Mouse (Mus musculus) kidney, adult 2 months (tissue): ENCODE results near the gene Paics. TPM values are rescaled to one million over a fixed set of nuclear protein-coding genes. Genes with fewer than 3 reads are reported as not detected.

Experiments
- DNase-seq: peaks from one replicate; pipeline ENCODE4 v3.0.0; 2021
- H3K27ac ChIP-seq: fragments of 200-500 bp; 2 replicates; pipeline ENCODE4 v1.5.1; 2012; ENCODE audit warnings: low read depth, low read length, control low read depth, inconsistent platforms; ENCODE audit not compliant: insufficient read depth
- H3K27me3 ChIP-seq: fragments of 200-500 bp; replicated peaks from 2 replicates; pipeline ENCODE4 v1.6.1; 2012; ENCODE audit warnings: mild to moderate bottlenecking, moderate library complexity, low read length, inconsistent platforms; ENCODE audit not compliant: control insufficient read depth, insufficient read depth
- H3K36me3 ChIP-seq: fragments of 200-500 bp; 2 replicates; pipeline ENCODE4 v1.6.1; 2012; ENCODE audit warnings: mild to moderate bottlenecking, moderate library complexity, low read length, inconsistent platforms; ENCODE audit not compliant: control insufficient read depth, insufficient read depth
- H3K4me1 ChIP-seq: fragments of 200-500 bp; 2 replicates; pipeline ENCODE4 v1.6.1; 2011; ENCODE audit warnings: low read length; ENCODE audit not compliant: control insufficient read depth, insufficient read depth
- H3K4me3 ChIP-seq: fragments of 200-500 bp; 2 replicates; pipeline ENCODE4 v1.5.1; 2011; ENCODE audit warnings: mild to moderate bottlenecking, low read depth, low read length, control low read depth; ENCODE audit not compliant: insufficient read depth
- CTCF ChIP-seq: fragments of 200-500 bp; conservative IDR thresholded peaks from 2 replicates; pipeline ENCODE4 v1.5.1; 2011; ENCODE audit warnings: low read depth, mild to moderate bottlenecking, control low read depth, low read length, moderate library complexity, mixed read lengths; ENCODE audit not compliant: insufficient read depth, insufficient read length
- POLR2A ChIP-seq: fragments of 200-500 bp; IDR thresholded peaks from one replicate; pipeline ENCODE4 v1.6.1; 2011; ENCODE audit warnings: low read depth, low read length, control low read depth
- WGBS: fragments of 180-500 bp; shearing (Covaris S2); methylation state at CpG from one replicate; pipeline ENCODE4 v1.1.7; 2018; 5-methylcytosine and 5-hydroxymethylcytosine counted together
- polyA plus RNA-seq: library from polyadenylated mRNA; depleted of rRNA; stranded (reverse); fragments of >200 nt; gene quantifications from 2 replicates; pipeline ENCODE4 v1.2.3, GENCODE M21; 2012

The Paics gene
- polyA plus RNA-seq, 1 experiment: 170 TPM

DNA sequence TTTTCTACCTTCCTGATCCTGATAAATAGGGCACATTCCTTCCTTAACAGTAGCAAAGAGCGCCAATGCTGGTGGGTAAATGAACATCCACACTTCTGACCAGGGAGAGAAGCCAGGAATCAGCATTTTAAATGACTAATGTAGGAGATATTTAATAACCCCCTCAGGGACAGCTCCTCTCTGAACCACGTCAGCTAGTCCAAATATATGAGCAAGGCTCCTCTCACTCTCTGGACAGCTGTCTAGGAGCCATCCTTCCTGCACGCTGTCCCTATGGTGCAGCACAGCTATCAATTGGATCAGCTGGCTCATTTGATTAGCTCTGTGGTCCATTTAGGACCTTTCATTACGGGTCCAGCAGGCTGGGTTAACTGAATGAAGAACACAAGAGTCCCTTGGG, 28.3 kb upstream of the Paics start:
- H3K27ac ChIP-seq: peak overlapping the region; percentile 39; the same call in 1 of the 2 replicates
- H3K36me3 ChIP-seq: peaks cover 5% of the 10 kb centered on the region
- 69% methylated on average over 4 of the region's 4 CpGs for WGBS
- H3K4me1 ChIP-seq: peaks cover 17% of the 10 kb centered on the region
- H3K27me3 ChIP-seq: no peaks in the 10 kb centered on the region
- no peak overlapping the region for H3K4me3 ChIP-seq
- TF ChIP-seq CTCF (no peak), POLR2A (no peak)
- DNase-seq: no peak

DNA sequence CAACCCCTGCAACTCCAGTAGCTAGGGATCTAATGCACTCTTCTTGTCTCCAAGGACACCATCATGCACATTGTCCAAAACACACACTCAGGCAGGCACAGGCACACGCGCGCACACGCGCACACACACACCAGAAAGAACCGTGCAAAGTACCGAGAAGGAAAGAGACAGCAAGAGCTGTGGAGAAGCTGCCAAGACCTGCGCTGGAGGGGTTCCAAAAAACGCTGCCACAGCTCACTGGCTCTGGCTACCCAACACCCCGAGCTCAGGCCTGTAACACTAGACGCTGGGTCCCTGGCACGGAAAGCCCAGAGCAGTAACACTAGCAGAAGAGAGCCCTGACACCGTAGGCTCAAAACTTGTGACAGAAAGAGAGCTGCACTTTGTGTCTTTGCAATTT, 27.7 kb upstream of the Paics start:
- peak; percentile 96 for DNase-seq
- Histone ChIP-seq H3K4me1 (peaks cover 18% of the 10 kb centered on the region), H3K36me3 (peaks cover 3% of the 10 kb centered on the region), H3K4me3 (no peak overlapping the region), H3K27ac (peak overlapping the region; percentile 71), H3K27me3 (no peaks in the 10 kb centered on the region)
- TF ChIP-seq CTCF: no peak
- no peak for TF ChIP-seq POLR2A
- 28% methylated on average over 13 of the region's 13 CpGs for WGBS

DNA sequence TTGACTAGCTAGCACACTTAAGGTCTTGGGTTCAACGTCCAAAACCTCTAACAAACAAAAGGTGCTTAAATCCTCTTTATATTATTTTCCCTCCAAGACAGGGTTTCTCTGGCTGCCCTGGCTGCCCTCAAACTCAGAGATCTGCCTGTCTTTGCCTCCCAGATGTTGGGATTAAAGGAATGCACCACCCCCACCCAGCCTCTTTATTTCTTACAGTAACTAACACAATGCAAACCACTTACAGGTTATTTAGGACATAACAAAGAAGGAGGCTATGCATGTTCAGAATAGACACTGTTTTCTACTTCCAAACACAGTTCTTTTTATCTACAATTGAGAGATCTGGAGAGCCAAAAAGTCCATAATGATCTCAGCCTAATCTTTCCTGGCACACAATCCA, 26.8 kb upstream of the Paics start:
- H3K36me3 ChIP-seq: peaks cover 2% of the 10 kb centered on the region; the same call in 1 of the 2 replicates
- no peak for DNase-seq
- H3K4me1 ChIP-seq: peaks cover 23% of the 10 kb centered on the region
- no peak for TF ChIP-seq POLR2A
- no peak for TF ChIP-seq CTCF
- no peaks in the 10 kb centered on the region for H3K27me3 ChIP-seq
- H3K4me3 ChIP-seq: no peak overlapping the region
- peak overlapping the region; percentile 71 for H3K27ac ChIP-seq
- WGBS: 43% methylated on average over 1 of the region's 1 CpGs

DNA sequence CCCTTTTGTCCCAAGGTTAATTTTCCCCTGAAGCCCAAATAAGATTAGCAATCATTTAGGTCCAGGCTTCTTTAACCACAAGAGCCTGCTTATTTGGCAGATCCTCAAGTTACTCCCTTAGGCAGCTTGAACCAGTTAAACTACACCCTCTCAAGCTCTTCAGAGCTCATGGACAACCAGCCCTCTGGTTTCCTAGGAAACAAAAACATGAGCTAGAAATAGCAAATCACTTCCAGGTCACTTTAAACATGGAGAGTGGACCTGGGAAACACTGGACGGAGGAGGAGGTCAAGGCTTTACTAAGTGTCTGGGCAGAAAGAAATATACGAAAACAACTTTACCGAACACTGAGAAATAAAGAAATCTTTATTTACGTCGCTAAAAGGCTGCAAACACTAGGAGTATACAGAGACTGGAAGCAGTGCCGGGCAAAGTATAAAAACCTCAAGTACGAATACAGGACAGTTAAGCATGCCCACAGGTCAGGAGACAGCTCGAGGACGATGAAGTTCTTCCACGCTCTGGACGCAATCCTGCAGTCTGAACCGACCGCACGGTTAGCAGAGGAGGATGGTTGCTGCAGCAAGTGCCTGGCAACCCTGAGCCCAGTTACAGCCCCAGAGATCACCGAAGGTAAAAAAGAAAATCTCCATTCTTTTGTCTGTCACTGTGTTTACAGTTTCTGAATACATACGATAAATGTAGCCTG, 22.8 kb upstream of the Paics start:
- DNase-seq: peak; percentile 89
- no peaks in the 10 kb centered on the region for H3K27me3 ChIP-seq
- H3K27ac ChIP-seq: peak overlapping the region; percentile 87
- peak overlapping the region; percentile 43 for H3K4me3 ChIP-seq
- H3K36me3 ChIP-seq: no peaks in the 10 kb centered on the region
- TF ChIP-seq POLR2A: no peak
- no peak for TF ChIP-seq CTCF
- 25% methylated on average over 16 of the region's 16 CpGs for WGBS
- peaks cover 26% of the 10 kb centered on the region for H3K4me1 ChIP-seq

DNA sequence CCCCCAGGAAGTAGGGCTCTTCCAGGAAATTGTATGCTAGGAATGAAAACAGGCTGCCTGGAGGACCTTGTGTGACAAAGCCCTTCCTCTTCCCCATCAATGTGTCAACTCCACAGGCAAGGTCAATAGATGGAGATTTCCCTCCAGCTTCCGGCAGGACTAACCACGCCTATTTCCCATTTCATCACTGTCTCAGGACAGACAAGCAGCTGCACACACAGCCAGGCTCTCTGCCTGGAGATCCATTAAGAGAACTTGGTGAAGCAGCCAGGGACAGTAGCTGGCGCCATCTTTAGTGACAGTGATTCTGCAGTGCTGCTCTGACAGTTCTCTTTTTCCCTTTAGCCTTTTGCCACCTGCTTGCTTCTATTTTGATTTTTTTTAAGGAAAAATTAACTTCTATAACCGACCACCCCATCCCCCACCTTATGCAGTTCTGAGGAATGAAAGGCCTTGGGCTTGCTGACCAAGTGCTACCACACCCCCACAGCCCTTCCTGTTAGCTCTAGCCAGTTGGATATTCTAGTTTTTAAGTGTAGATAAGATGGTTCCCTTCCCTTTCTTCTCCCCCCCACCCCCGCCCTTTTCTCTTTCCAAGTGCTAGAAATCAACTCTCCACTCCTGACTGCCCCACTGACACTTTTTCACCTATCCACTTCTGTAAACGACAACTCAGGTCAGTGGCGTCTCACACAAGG, 21.8 kb upstream of the Paics start:
- Histone ChIP-seq H3K27ac (peak overlapping the region; percentile 74), H3K4me3 (no peak overlapping the region), H3K4me1 (peaks cover 19% of the 10 kb centered on the region), H3K27me3 (no peaks in the 10 kb centered on the region), H3K36me3 (no peaks in the 10 kb centered on the region)
- WGBS: 37% methylated on average over 7 of the region's 7 CpGs
- TF ChIP-seq CTCF: no peak
- no peak for TF ChIP-seq POLR2A
- peak; percentile 71 for DNase-seq

DNA sequence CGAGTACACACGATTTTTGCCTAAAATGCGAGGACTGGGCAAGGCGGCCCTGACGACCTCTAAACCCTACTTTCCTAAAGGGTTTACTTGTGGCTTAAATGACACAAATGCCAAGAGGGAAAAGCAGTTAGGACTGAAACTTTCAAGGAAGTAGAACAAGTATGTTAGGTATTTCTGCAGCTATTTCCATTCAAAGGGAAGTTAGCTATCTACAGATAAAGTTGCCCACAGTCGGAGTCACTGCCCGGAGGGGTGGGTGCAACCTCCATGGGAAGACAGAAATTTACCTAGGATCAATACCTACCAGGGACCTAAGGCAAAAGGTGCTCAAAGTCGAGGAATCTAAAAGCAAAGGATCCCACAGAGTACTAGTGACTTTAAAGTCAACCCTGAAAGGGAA, 11.4 kb upstream of the Paics start:
- Histone ChIP-seq H3K36me3 (peaks cover 4% of the 10 kb centered on the region; the same call in 1 of the 2 replicates), H3K27me3 (no peaks in the 10 kb centered on the region), H3K4me3 (no peak overlapping the region), H3K27ac (peak overlapping the region; percentile 67), H3K4me1 (peaks cover 28% of the 10 kb centered on the region)
- no peak for TF ChIP-seq POLR2A
- TF ChIP-seq CTCF: no peak
- no peak for DNase-seq
- WGBS: 72% methylated on average over 8 of the region's 8 CpGs

DNA sequence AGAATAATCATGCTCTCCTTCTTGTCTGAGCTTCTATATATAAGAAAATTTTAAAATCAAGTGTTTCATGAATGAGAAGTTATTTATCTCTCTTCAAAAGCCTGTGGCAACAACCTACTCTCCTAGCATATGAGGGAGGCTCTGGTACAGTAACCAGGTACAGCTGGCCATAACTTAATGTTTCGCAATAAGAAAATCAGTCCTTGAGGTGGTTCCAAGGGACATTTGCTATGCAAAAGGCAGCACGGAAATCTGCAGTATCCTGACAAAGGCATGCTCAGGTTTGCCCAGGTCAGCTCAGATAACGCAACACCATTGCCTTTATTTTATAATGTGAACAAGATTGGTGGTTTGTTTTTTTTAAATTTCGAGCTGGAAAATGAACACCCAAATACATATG, 9.1 kb upstream of the Paics start:
- DNase-seq: no peak
- Histone ChIP-seq H3K27me3 (no peaks in the 10 kb centered on the region), H3K36me3 (peaks cover 4% of the 10 kb centered on the region; the same call in 1 of the 2 replicates), H3K4me1 (peaks cover 30% of the 10 kb centered on the region), H3K4me3 (no peak overlapping the region), H3K27ac (peak overlapping the region; percentile 99)
- 37% methylated on average over 4 of the region's 4 CpGs for WGBS
- TF ChIP-seq CTCF (no peak), POLR2A (no peak)
